Mouse (Mus musculus) T-cell, adult 2 months (primary cell): ENCODE data around the gene Ifna7.
"Not testable (repeated sequence)": the region's sequence is repeated elsewhere in the genome, so short reads cannot be mapped to it uniquely, and the experiment has no call there.

Source experiments
- DNase-seq: peaks from one replicate; pipeline ENCODE4 v3.0.0; 2022; ENCODE audit warnings: low spot score

Gene Ifna7

DNA sequence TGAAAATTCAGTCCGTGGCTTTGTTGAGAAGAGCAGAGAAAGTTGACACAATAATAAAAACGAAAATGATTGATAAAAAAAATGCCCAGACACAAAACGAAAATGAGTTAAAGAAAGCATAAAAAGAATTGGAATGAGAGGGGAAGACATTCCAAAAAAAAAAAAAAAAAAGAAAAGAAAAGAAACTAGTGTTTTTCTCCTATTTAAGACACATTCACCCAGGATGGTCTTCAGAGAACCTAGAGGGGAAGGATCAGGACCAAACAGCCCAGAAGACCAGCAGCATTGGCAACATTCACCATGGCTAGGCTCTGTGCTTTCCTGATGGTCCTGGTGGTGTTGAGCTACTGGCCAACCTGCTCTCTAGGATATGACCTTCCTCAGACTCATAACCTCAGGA lies at the start of gene Ifna7:
TSS of gene Ifna7 (plus strand) at position 301 of the 400 bp plus-strand sequence.
- no peak for DNase-seq

DNA sequence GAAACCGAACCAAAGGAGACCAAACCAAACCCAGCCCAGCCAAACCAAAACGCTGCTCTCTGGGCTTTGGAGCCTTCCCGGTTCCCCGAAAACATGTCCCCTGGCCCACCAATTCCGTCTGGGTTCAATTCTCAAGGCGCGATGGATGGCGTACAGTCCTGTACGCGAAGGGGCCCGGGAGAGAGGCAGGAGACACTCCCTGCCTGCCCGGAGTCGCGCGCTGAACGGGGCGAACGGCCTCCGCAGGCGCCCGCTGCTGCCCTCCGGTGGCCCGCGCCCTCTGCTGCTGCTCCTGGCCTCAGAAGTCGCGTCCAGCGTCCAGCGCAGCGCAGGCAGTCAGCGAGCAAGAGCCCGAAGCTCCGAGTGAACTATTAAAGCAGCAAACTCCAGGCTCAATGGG lies 42.5 kb upstream of the Ifna7 start, which contains the start of gene Gm13290:
TSS of gene Gm13290 (plus strand) at position 301 of the 400 bp plus-strand sequence.
- not testable (repeated sequence) for DNase-seq

DNA sequence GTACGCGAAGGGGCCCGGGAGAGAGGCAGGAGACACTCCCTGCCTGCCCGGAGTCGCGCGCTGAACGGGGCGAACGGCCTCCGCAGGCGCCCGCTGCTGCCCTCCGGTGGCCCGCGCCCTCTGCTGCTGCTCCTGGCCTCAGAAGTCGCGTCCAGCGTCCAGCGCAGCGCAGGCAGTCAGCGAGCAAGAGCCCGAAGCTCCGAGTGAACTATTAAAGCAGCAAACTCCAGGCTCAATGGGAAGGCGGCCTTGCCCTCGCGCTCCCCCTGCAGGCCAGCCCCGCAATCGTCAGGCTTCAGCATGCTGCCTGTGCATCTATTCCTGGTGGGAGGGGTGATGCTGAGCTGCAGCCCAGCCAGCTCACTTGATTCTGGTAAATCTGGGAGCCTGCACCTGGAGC lies 39.4 kb upstream of the Ifna7 start, which contains the start of gene Gm13289:
TSS of gene Gm13289 (plus strand) at position 301 of the 400 bp plus-strand sequence.
- DNase-seq = not testable (repeated sequence)

DNA sequence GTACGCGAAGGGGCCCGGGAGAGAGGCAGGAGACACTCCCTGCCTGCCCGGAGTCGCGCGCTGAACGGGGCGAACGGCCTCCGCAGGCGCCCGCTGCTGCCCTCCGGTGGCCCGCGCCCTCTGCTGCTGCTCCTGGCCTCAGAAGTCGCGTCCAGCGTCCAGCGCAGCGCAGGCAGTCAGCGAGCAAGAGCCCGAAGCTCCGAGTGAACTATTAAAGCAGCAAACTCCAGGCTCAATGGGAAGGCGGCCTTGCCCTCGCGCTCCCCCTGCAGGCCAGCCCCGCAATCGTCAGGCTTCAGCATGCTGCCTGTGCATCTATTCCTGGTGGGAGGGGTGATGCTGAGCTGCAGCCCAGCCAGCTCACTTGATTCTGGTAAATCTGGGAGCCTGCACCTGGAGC lies 36.5 kb upstream of the Ifna7 start, which contains the start of gene Gm13272:
TSS of gene Gm13272 (plus strand) at position 301 of the 400 bp plus-strand sequence.
- not testable (repeated sequence) for DNase-seq

DNA sequence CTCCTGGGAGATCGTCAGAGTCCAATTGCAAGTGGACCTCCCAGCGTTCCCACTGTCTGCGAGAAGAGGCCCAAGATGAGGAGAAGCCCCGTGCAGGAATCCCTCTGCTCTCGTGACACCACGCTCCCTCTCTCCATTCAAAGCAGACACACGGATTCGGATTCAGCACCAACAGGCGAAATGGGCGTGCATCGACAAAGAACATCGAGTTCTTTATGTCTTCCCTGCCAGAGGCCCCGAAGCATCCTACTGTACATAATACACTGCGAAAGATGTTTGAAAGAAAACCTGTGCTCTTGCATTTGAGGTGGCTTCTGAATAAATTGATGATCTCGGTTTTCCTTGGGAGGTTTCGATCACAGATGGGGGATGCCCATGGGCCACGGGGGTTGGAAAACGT lies 35.7 kb upstream of the Ifna7 start:
- not testable (repeated sequence) for DNase-seq

DNA sequence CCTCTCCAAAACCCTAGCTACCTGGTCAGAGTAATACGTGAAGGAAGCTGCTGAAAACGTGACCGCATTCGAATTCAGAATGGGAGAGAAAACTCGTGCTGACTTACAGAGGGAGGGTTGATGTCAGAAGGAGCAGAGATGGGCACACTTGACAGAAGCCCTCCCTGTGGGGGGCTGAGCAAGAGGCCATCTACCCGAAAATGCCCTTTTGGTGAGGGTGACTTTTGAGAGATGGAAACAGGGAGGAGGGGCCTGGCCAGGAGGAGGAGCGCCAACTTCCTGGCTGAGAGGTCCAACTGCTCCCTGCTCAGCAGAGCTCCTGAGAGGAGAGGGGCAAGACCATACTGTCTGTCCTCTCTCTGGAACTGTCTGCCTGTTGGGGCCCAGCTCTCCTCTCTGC lies 34.2 kb upstream of the Ifna7 start, which contains the start of gene Ifnz:
TSS of gene Ifnz (plus strand) at position 301 of the 400 bp plus-strand sequence.
- DNase-seq = not testable (repeated sequence)

DNA sequence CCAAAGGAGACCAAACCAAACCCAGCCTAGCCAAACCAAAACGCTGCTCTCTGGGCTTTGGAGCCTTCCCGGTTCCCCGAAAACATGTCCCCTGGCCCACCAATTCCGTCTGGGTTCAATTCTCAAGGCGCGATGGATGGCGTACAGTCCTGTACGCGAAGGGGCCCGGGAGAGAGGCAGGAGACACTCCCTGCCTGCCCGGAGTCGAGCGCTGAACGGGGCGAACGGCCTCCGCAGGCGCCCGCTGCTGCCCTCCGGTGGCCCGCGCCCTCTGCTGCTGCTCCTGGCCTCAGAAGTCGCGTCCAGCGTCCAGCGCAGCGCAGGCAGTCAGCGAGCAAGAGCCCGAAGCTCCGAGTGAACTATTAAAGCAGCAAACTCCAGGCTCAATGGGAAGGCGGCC lies 33.7 kb upstream of the Ifna7 start:
- DNase-seq = not testable (repeated sequence)

DNA sequence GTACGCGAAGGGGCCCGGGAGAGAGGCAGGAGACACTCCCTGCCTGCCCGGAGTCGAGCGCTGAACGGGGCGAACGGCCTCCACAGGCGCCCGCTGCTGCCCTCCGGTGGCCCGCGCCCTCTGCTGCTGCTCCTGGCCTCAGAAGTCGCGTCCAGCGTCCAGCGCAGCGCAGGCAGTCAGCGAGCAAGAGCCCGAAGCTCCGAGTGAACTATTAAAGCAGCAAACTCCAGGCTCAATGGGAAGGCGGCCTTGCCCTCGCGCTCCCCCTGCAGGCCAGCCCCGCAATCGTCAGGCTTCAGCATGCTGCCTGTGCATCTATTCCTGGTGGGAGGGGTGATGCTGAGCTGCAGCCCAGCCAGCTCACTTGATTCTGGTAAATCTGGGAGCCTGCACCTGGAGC lies 30.6 kb upstream of the Ifna7 start, which contains the start of gene Gm13276:
TSS of gene Gm13276 (plus strand) at position 301 of the 400 bp plus-strand sequence.
- DNase-seq = not testable (repeated sequence)

DNA sequence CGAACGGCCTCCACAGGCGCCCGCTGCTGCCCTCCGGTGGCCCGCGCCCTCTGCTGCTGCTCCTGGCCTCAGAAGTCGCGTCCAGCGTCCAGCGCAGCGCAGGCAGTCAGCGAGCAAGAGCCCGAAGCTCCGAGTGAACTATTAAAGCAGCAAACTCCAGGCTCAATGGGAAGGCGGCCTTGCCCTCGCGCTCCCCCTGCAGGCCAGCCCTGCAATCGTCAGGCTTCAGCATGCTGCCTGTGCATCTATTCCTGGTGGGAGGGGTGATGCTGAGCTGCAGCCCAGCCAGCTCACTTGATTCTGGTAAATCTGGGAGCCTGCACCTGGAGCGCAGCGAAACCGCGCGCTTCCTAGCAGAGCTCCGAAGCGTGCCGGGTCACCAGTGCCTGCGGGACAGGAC lies 27.6 kb upstream of the Ifna7 start, which contains the start of gene Gm13277:
TSS of gene Gm13277 (plus strand) at position 231 of the 400 bp plus-strand sequence.
- peak; percentile 75 for DNase-seq

DNA sequence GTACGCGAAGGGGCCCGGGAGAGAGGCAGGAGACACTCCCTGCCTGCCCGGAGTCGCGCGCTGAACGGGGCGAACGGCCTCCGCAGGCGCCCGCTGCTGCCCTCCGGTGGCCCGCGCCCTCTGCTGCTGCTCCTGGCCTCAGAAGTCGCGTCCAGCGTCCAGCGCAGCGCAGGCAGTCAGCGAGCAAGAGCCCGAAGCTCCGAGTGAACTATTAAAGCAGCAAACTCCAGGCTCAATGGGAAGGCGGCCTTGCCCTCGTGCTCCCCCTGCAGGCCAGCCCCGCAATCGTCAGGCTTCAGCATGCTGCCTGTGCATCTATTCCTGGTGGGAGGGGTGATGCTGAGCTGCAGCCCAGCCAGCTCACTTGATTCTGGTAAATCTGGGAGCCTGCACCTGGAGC lies 24.8 kb upstream of the Ifna7 start, which contains the start of gene Gm13278:
TSS of gene Gm13278 (plus strand) at position 301 of the 400 bp plus-strand sequence.
- not testable (repeated sequence) for DNase-seq

DNA sequence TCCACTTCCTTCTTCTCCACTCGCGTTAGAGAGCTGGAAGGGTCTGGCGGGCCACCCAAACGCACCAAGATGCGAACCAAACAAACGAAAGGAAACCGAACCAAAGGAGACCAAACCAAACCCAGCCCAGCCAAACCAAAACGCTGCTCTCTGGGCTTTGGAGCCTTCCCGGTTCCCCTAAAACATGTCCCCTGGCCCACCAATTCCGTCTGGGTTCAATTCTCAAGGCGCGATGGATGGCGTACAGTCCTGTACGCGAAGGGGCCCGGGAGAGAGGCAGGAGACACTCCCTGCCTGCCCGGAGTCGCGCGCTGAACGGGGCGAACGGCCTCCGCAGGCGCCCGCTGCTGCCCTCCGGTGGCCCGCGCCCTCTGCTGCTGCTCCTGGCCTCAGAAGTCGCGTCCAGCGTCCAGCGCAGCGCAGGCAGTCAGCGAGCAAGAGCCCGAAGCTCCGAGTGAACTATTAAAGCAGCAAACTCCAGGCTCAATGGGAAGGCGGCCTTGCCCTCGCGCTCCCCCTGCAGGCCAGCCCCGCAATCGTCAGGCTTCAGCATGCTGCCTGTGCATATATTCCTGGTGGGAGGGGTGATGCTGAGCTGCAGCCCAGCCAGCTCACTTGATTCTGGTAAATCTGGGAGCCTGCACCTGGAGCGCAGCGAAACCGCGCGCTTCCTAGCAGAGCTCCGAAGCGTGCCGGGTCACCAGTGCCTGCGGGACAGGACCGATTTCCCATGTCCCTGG lies 21.9 kb upstream of the Ifna7 start, which contains the start of gene Gm13275:
TSS of gene Gm13275 (plus strand) at position 552 of the 740 bp plus-strand sequence.
- DNase-seq = peak; percentile 68

DNA sequence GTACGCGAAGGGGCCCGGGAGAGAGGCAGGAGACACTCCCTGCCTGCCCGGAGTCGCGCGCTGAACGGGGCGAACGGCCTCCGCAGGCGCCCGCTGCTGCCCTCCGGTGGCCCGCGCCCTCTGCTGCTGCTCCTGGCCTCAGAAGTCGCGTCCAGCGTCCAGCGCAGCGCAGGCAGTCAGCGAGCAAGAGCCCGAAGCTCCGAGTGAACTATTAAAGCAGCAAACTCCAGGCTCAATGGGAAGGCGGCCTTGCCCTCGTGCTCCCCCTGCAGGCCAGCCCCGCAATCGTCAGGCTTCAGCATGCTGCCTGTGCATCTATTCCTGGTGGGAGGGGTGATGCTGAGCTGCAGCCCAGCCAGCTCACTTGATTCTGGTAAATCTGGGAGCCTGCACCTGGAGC lies 18.9 kb upstream of the Ifna7 start, which contains the start of gene Gm13279:
TSS of gene Gm13279 (plus strand) at position 301 of the 400 bp plus-strand sequence.
- not testable (repeated sequence) for DNase-seq

DNA sequence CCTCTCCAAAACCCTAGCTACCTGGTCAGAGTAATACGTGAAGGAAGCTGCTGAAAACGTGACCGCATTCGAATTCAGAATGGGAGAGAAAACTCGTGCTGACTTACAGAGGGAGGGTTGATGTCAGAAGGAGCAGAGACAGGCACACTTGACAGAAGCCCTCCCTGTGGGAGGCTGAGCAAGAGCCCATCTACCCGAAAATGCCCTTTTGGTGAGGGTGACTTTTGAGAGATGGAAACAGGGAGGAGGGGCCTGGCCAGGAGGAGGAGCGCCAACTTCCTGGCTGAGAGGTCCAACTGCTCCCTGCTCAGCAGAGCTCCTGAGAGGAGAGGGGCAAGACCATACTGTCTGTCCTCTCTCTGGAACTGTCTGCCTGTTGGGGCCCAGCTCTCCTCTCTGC lies 16.7 kb upstream of the Ifna7 start, which contains the start of gene Gm13285:
TSS of gene Gm13285 (plus strand) at position 301 of the 400 bp plus-strand sequence.
- not testable (repeated sequence) for DNase-seq

DNA sequence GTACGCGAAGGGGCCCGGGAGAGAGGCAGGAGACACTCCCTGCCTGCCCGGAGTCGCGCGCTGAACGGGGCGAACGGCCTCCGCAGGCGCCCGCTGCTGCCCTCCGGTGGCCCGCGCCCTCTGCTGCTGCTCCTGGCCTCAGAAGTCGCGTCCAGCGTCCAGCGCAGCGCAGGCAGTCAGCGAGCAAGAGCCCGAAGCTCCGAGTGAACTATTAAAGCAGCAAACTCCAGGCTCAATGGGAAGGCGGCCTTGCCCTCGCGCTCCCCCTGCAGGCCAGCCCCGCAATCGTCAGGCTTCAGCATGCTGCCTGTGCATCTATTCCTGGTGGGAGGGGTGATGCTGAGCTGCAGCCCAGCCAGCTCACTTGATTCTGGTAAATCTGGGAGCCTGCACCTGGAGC lies 13.1 kb upstream of the Ifna7 start, which contains the start of gene Gm13287:
TSS of gene Gm13287 (plus strand) at position 301 of the 400 bp plus-strand sequence.
- DNase-seq = not testable (repeated sequence)

DNA sequence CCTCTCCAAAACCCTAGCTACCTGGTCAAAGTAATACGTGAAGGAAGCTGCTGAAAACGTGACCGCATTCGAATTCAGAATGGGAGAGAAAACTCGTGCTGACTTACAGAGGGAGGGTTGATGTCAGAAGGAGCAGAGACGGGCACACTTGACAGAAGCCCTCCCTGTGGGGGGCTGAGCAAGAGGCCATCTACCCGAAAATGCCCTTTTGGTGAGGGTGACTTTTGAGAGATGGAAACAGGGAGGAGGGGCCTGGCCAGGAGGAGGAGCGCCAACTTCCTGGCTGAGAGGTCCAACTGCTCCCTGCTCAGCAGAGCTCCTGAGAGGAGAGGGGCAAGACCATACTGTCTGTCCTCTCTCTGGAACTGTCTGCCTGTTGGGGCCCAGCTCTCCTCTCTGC lies 10.8 kb upstream of the Ifna7 start, which contains the start of gene Gm13288:
TSS of gene Gm13288 (plus strand) at position 301 of the 400 bp plus-strand sequence.
- DNase-seq = not testable (repeated sequence)

DNA sequence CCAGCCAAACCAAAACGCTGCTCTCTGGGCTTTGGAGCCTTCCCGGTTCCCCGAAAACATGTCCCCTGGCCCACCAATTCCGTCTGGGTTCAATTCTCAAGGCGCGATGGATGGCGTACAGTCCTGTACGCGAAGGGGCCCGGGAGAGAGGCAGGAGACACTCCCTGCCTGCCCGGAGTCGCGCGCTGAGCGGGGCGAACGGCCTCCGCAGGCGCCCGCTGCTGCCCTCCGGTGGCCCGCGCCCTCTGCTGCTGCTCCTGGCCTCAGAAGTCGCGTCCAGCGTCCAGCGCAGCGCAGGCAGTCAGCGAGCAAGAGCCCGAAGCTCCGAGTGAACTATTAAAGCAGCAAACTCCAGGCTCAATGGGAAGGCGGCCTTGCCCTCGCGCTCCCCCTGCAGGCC lies 10.3 kb upstream of the Ifna7 start:
- DNase-seq = peak; percentile 19

DNA sequence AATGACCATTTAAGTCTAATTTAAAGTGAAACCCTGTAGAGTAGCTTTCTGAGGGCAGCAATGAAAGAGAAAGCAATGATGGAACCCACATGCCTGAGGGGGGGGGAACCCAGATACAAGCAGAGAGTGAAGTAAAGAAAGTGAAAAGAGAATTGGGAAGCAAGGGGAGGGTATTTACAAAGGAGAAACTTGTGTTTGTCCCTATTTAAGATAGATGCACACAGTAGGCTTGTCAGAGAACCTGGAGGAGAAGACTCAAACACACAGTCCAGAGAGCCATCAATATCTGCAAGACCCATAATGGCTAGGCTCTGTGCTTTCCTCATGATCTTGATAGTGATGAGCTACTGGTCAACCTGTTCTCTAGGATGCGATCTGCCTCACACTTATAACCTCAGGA lies 3.6 kb downstream of the Ifna7 start, which contains the start of gene Ifna11:
TSS of gene Ifna11 (plus strand) at position 301 of the 400 bp plus-strand sequence.
- DNase-seq = no peak

DNA sequence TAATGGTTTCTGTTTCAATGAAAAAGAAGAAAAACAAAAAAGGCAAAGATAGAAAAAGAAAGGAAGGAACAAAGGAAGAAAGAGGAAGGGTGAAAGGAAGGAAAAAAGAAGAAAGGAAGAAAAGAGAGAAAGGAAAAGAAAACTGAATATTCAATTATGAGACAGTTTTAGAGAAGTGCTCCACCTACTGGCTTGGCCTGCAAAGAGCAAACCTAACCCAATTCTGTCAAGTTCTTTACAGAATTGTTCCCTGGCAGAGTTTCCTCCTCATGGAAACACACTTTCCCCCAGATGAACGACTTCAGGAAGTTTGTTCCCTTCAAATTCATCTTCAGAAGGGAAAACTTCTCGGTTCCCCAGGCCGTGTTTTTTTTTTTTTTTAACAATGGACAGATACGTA lies 7.0 kb downstream of the Ifna7 start:
- no peak for DNase-seq

DNA sequence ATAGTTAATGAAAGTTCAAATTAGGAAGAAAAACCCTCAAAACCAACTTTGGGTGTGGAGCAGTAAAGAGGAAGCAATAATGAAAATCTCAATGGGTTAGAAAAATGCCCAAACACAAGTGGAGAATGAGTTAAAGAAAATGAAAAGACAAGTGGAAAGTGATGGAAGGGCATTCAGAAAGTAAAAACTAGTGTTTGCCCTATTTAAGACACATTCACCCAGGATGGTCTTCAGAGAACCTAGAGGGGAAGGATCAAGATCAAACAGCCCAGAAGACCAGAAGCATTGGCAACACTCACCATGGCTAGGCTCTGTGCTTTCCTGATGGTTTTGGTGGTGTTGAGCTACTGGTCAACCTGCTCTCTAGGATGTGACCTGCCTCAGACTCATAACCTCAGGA lies 11.1 kb downstream of the Ifna7 start, which contains the start of gene Ifna6:
TSS of gene Ifna6 (plus strand) at position 301 of the 400 bp plus-strand sequence.
- not testable (repeated sequence) for DNase-seq

DNA sequence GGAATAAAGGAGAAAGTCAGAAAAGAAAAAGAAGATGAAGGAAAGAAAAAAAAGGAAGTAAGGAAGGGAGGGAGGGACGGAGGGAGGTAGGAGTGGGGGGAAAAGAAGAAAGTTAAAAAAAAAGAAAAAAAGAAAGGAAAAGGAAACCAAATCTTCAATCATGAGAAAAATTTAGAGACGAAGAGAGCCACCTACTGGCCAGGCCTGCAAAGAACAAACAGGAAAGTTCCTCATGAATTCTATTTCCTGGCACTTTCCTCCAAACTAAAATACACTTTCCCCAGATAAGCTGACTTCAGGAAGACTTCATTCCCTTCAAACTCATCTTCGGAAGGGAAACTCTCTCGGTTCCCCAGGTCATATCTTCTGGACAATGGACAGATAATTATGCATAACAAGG lies 14.5 kb downstream of the Ifna7 start:
- peak; percentile 31 for DNase-seq

DNA sequence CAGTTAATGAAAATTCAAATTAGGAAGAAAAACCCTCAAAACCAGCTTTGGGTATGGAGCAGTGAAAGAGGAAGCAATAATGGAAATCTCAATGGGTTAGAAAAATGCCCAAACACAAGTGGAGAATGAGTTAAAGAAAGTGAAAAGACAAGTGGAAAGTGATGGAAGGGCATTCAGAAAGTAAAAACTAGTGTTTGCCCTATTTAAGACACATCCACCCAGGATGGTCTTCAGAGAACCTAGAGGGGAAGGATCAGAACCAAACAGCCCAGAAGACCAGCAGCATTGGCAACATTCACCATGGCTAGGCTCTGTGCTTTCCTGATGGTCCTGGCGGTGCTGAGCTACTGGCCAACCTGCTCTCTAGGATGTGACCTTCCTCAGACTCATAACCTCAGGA lies 19.2 kb downstream of the Ifna7 start, which contains the start of gene Ifna5:
TSS of gene Ifna5 (plus strand) at position 301 of the 400 bp plus-strand sequence.
- DNase-seq = not testable (repeated sequence)

DNA sequence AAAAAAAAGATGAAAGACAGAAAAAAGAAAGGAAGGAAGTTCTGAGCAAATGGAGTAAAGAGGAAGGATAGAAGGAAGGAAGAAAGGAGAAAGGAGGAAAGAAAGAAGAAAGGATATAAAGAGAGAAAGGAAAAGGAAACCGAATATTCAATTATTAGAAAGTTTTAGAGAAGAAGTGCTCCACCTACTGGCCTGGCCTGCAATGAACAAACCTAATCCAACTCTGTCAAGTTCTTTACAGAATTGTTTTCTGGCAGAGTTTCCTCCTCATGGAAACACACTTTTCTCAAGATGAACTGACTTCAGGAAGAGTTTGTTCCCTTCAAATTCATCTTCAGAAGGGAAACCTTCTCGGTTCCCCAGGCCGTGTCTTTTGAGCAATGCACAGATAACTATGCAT lies 22.8 kb downstream of the Ifna7 start:
- DNase-seq = no peak
